8 mouse cellular contexts compared by ENCODE assay signal in the genomic region with DNA sequence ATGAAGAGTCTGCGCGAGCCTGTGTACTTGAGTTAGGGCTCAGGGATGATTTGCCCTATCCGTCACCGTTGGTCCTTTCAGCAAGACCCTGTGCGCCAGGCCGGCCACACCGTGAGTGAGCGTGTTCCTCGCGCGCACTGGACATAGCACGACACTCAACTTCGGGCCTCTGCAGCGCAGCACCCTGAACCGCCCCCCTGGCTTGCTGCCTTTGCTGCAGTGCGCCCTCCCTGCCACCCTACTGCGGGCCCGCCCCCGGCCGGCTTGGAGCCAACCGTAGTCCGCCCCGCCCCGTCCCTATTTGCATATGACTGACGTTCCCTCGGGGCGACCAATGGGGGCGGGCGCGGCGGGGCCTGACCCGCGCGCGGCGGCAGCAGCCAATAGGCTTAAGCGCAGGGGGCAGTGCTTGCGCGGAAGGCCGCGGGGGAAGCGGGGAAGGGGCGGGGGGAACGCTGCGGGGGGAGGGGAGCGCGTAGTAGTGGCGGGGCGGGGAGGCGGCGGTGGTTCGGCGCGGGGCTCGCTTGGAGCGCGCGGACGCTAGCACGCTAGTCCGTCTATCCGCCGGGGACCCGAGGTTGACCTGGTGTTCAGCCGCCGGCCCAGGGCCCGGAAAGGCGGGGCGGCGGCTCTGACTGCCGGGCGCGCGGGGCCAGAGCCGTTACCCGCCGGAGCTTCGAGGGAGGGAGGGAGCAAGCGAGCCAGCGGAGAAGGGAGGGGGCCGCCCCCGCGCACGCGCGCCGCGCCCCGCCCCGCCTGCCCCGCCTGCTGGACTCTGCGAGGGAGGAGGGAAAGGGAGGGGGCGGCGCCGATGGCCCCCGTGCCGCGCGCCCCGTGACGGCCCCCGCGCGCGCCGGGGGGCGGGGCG. TPM values are rescaled to one million over a fixed set of nuclear protein-coding genes. Genes with fewer than 3 reads are reported as not detected.
DNase-seq lines count a peak whose midpoint lies in the region; ATAC-seq and TF ChIP-seq lines count a peak whose summit lies in the region.

No protein-coding gene starts in this region.

- H3K27ac ChIP-seq in bone marrow macrophage, adult 2 months (ENCODE audit: insufficient read depth, low read depth, low read length), result peak overlapping the region; percentile 99
- peak overlapping the region; percentile 100 for H3K27ac ChIP-seq in embryonic facial prominence, embryonic 15.5 days (replicated peaks)
- H3K27ac ChIP-seq in kidney, embryonic 14.5 days (ENCODE audit: low read depth, low read length), result peak overlapping the region; percentile 98
- H3K27ac ChIP-seq in limb, embryonic 15.5 days, result peak overlapping the region; percentile 100
- peak overlapping the region; percentile 99 for H3K27ac ChIP-seq in midbrain, postnatal 0 days (ENCODE audit: low read depth, low read length)

- peaks cover 29% of the 10 kb centered on the region for H3K4me1 ChIP-seq in bone marrow macrophage, adult 2 months (ENCODE audit: control insufficient read depth, insufficient read depth, low read length)
- peaks cover 55% of the 10 kb centered on the region for H3K4me1 ChIP-seq in embryonic facial prominence, embryonic 15.5 days
- H3K4me1 ChIP-seq in kidney, embryonic 14.5 days (ENCODE audit: control insufficient read depth, insufficient read depth, low read length), result peaks cover 49% of the 10 kb centered on the region
- peaks cover 62% of the 10 kb centered on the region for H3K4me1 ChIP-seq in limb, embryonic 15.5 days
- H3K4me1 ChIP-seq in midbrain, postnatal 0 days (ENCODE audit: insufficient read depth, low read length), result peaks cover 46% of the 10 kb centered on the region

- no peak for TF ChIP-seq CTCF in bone marrow macrophage, adult 2 months (IDR thresholded peaks at IDR 0.05; ENCODE audit: low read depth, low read length)
- no peak for TF ChIP-seq CTCF in midbrain, postnatal 0 days (IDR thresholded peaks at IDR 0.05)

- H3K9ac ChIP-seq in embryonic facial prominence, embryonic 15.5 days, result peak overlapping the region; percentile 69
- H3K9ac ChIP-seq in kidney, embryonic 14.5 days (ENCODE audit: low read depth, low read length), result peak overlapping the region; percentile 81
- peak overlapping the region; percentile 61 for H3K9ac ChIP-seq in limb, embryonic 15.5 days
- H3K9ac ChIP-seq in midbrain, postnatal 0 days (replicated peaks; ENCODE audit: low read length, poor library complexity, severe bottlenecking), result peak overlapping the region; percentile 72

- H3K4me2 ChIP-seq in embryonic facial prominence, embryonic 15.5 days (replicated peaks), result peak overlapping the region; percentile 80
- H3K4me2 ChIP-seq in kidney, embryonic 14.5 days (replicated peaks; ENCODE audit: low read depth, low read length), result peak overlapping the region; percentile 87
- peak overlapping the region; percentile 78 for H3K4me2 ChIP-seq in limb, embryonic 15.5 days
- H3K4me2 ChIP-seq in midbrain, postnatal 0 days (ENCODE audit: low read depth, low read length, poor library complexity, severe bottlenecking), result peak overlapping the region; percentile 89

- no peak for TF ChIP-seq POLR2A in bone marrow macrophage, adult 2 months (IDR thresholded peaks at IDR 0.05; ENCODE audit: borderline replicate concordance, low read depth, low read length)

- peaks cover 22% of the 10 kb centered on the region for H3K36me3 ChIP-seq in embryonic facial prominence, embryonic 15.5 days
- peaks cover 24% of the 10 kb centered on the region for H3K36me3 ChIP-seq in kidney, embryonic 14.5 days (ENCODE audit: control insufficient read depth, insufficient read depth, low read length)
- H3K36me3 ChIP-seq in limb, embryonic 15.5 days, result peaks cover 25% of the 10 kb centered on the region
- H3K36me3 ChIP-seq in midbrain, postnatal 0 days (ENCODE audit: insufficient read depth, low read length), result peaks cover 22% of the 10 kb centered on the region

- peak overlapping the region; percentile 75 for H3K4me3 ChIP-seq in bone marrow macrophage, adult 2 months (ENCODE audit: insufficient read depth, low read length)
- peak overlapping the region; percentile 86 for H3K4me3 ChIP-seq in embryonic facial prominence, embryonic 15.5 days (replicated peaks)
- H3K4me3 ChIP-seq in kidney, embryonic 14.5 days (ENCODE audit: low read length), result peak overlapping the region; percentile 74
- peak overlapping the region; percentile 78 for H3K4me3 ChIP-seq in limb, embryonic 15.5 days
- peak overlapping the region; percentile 75 for H3K4me3 ChIP-seq in midbrain, postnatal 0 days (ENCODE audit: low read depth, low read length)

- peak; percentile 99 for DNase-seq in B cell, adult 2 months
- peak; percentile 96 to 98 for DNase-seq in heart, adult 9 months (ENCODE audit: low spot score in 2 of 2)
- peak; percentile 97 for DNase-seq in midbrain, postnatal 0 days (ENCODE audit: low spot score)
- DNase-seq in spleen, postnatal 10 days (ENCODE audit: low spot score in 2 of 2), result peak; percentile 96 to 99

- H3K9me3 ChIP-seq in embryonic facial prominence, embryonic 15.5 days (replicated peaks), result no peaks in the 10 kb centered on the region
- no peaks in the 10 kb centered on the region for H3K9me3 ChIP-seq in kidney, embryonic 14.5 days (ENCODE audit: control insufficient read depth, low read length)
- no peaks in the 10 kb centered on the region for H3K9me3 ChIP-seq in limb, embryonic 15.5 days
- H3K9me3 ChIP-seq in midbrain, postnatal 0 days (ENCODE audit: low read length), result no peaks in the 10 kb centered on the region

- under 1% methylated on average over 88 of the region's 108 CpGs for WGBS in embryonic facial prominence, embryonic 15.5 days
- WGBS in kidney, embryonic 14.5 days, result 1% methylated on average over 58 of the region's 108 CpGs
- WGBS in limb, embryonic 15.5 days, result under 1% methylated on average over 64 of the region's 108 CpGs
- 3% methylated on average over 46 of the region's 108 CpGs for WGBS in midbrain, postnatal 0 days

- H3K27me3 ChIP-seq in embryonic facial prominence, embryonic 15.5 days, result no peaks in the 10 kb centered on the region
- H3K27me3 ChIP-seq in kidney, embryonic 14.5 days (ENCODE audit: control insufficient read depth, insufficient read depth, low read length), result no peaks in the 10 kb centered on the region
- no peaks in the 10 kb centered on the region for H3K27me3 ChIP-seq in limb, embryonic 15.5 days
- H3K27me3 ChIP-seq in midbrain, postnatal 0 days (ENCODE audit: insufficient read depth, low read length), result no peaks in the 10 kb centered on the region

- ATAC-seq in embryonic facial prominence, embryonic 15.5 days (ENCODE audit: insufficient number of reproducible peaks, low FRiP score, low TSS enrichment, low read depth), result peak; percentile 83
- ATAC-seq in kidney, embryonic 14.5 days (ENCODE audit: low FRiP score, low TSS enrichment), result peak; percentile 78
- ATAC-seq in limb, embryonic 15.5 days (ENCODE audit: insufficient number of reproducible peaks, low FRiP score, low TSS enrichment, low read depth), result peak; percentile 71
- peak; percentile 79 for ATAC-seq in midbrain, postnatal 0 days (ENCODE audit: low FRiP score)

RNA-seq across cellular contexts. Expression of a gene that starts 14.5 kb away (rescaled TPM):
- polyA plus RNA-seq in bone marrow macrophage, adult 2 months (2012; ENCODE audit: insufficient read depth, insufficient read length, missing spikeins), result 251 and 272 TPM in 2 replicates
- polyA plus RNA-seq in embryonic facial prominence, embryonic 15.5 days (2015; fragmentation: Nextera tagmentation; extraction: Ambion mirVana), result 46.3 and 50.6 TPM in 2 replicates
- polyA plus RNA-seq in kidney, embryonic 14.5 days (2014; fragmentation: Nextera tagmentation; extraction: Ambion mirVana), result 36.0 and 47.2 TPM in 2 replicates
- 40.3 and 42.5 TPM in 2 replicates for polyA plus RNA-seq in limb, embryonic 15.5 days (2015; fragmentation: Nextera tagmentation; extraction: Ambion mirVana)
- 145 and 146 TPM in 2 replicates for total RNA-seq in midbrain, postnatal 0 days (2014; rRNA removed)
- polyA plus RNA-seq in midbrain, postnatal 0 days (2015; fragmentation: Nextera tagmentation; extraction: Ambion mirVana), result 26.8 and 31.9 TPM in 2 replicates

RNA-seq across cellular contexts. Expression of a gene that starts 15.8 kb away (rescaled TPM):
- 35.5 and 38.0 TPM in 2 replicates for polyA plus RNA-seq in bone marrow macrophage, adult 2 months (2012; ENCODE audit: insufficient read depth, insufficient read length, missing spikeins)
- 213 and 216 TPM in 2 replicates for polyA plus RNA-seq in embryonic facial prominence, embryonic 15.5 days (2015; fragmentation: Nextera tagmentation; extraction: Ambion mirVana)
- polyA plus RNA-seq in kidney, embryonic 14.5 days (2014; fragmentation: Nextera tagmentation; extraction: Ambion mirVana), result 199 and 245 TPM in 2 replicates
- polyA plus RNA-seq in limb, embryonic 15.5 days (2015; fragmentation: Nextera tagmentation; extraction: Ambion mirVana), result 176 and 198 TPM in 2 replicates
- total RNA-seq in midbrain, postnatal 0 days (2014; rRNA removed), result 595 and 661 TPM in 2 replicates
- polyA plus RNA-seq in midbrain, postnatal 0 days (2015; fragmentation: Nextera tagmentation; extraction: Ambion mirVana), result 604 and 629 TPM in 2 replicates

RNA-seq across cellular contexts. Expression of a gene that starts 19.2 kb away (rescaled TPM):
- polyA plus RNA-seq in bone marrow macrophage, adult 2 months (2012; ENCODE audit: insufficient read depth, insufficient read length, missing spikeins), result not detected in 2 replicates
- polyA plus RNA-seq in embryonic facial prominence, embryonic 15.5 days (2015; fragmentation: Nextera tagmentation; extraction: Ambion mirVana), result 0.49 and 0.65 TPM in 2 replicates
- 0.67 and 0.69 TPM in 2 replicates for polyA plus RNA-seq in kidney, embryonic 14.5 days (2014; fragmentation: Nextera tagmentation; extraction: Ambion mirVana)
- 0.32 and 0.40 TPM in 2 replicates for polyA plus RNA-seq in limb, embryonic 15.5 days (2015; fragmentation: Nextera tagmentation; extraction: Ambion mirVana)
- total RNA-seq in midbrain, postnatal 0 days (2014; rRNA removed), result 2.0 and 2.5 TPM in 2 replicates
- 5.7 and 7.0 TPM in 2 replicates for polyA plus RNA-seq in midbrain, postnatal 0 days (2015; fragmentation: Nextera tagmentation; extraction: Ambion mirVana)

RNA-seq across cellular contexts. Expression of a gene that starts 23.9 kb away (rescaled TPM):
- not detected in 2 replicates for polyA plus RNA-seq in bone marrow macrophage, adult 2 months (2012; ENCODE audit: insufficient read depth, insufficient read length, missing spikeins)
- 1.2 and 1.8 TPM in 2 replicates for polyA plus RNA-seq in embryonic facial prominence, embryonic 15.5 days (2015; fragmentation: Nextera tagmentation; extraction: Ambion mirVana)
- 0.49 and 0.62 TPM in 2 replicates for polyA plus RNA-seq in kidney, embryonic 14.5 days (2014; fragmentation: Nextera tagmentation; extraction: Ambion mirVana)
- polyA plus RNA-seq in limb, embryonic 15.5 days (2015; fragmentation: Nextera tagmentation; extraction: Ambion mirVana), result 0.50 and 0.61 TPM in 2 replicates
- total RNA-seq in midbrain, postnatal 0 days (2014; rRNA removed), result 105 and 106 TPM in 2 replicates
- polyA plus RNA-seq in midbrain, postnatal 0 days (2015; fragmentation: Nextera tagmentation; extraction: Ambion mirVana), result 131 and 143 TPM in 2 replicates

RNA-seq across cellular contexts. Expression of a gene that starts 31.4 kb away (rescaled TPM):
- 22.7 and 27.8 TPM in 2 replicates for polyA plus RNA-seq in bone marrow macrophage, adult 2 months (2012; ENCODE audit: insufficient read depth, insufficient read length, missing spikeins)
- polyA plus RNA-seq in embryonic facial prominence, embryonic 15.5 days (2015; fragmentation: Nextera tagmentation; extraction: Ambion mirVana), result 21.0 and 22.1 TPM in 2 replicates
- 22.4 and 28.8 TPM in 2 replicates for polyA plus RNA-seq in kidney, embryonic 14.5 days (2014; fragmentation: Nextera tagmentation; extraction: Ambion mirVana)
- 20.8 and 24.4 TPM in 2 replicates for polyA plus RNA-seq in limb, embryonic 15.5 days (2015; fragmentation: Nextera tagmentation; extraction: Ambion mirVana)
- 15.8 TPM in 2 replicates for total RNA-seq in midbrain, postnatal 0 days (2014; rRNA removed)
- 2.2 and 3.0 TPM in 2 replicates for polyA plus RNA-seq in midbrain, postnatal 0 days (2015; fragmentation: Nextera tagmentation; extraction: Ambion mirVana)

Comparison
In these comparisons a context has a peak if more than half of its experiments do, and no peak if none do; other contexts are left out.
1. Peak in every context shown above with its lines: DNase-seq, ATAC-seq, H3K4me3 ChIP-seq and H3K27ac ChIP-seq.